In genomic region chr4:148391714-148392310, GRCm38 (mm10) we compare ENCODE assay signal across 18 mouse cellular contexts. TPM values are rescaled to one million over a fixed set of nuclear protein-coding genes. Genes with fewer than 3 reads are reported as not detected.
DNase-seq lines count a peak whose midpoint lies in the region; ATAC-seq and TF ChIP-seq lines count a peak whose summit lies in the region.
"Had no signal": no experiment of that assay in that cellular context is flagged by ENCODE, and none has a peak within 500 bp of the region (broad histone marks: within the 10 kb centered on the region; RNA-seq: fewer than 3 reads in every experiment).

No protein-coding gene starts in this region.

- H3K36me3 ChIP-seq in forebrain, postnatal 0 days (ENCODE audit: insufficient read depth): no peaks in the 10 kb centered on the region
- no peaks in the 10 kb centered on the region for H3K36me3 ChIP-seq in midbrain, embryonic 10.5 days
- H3K36me3 ChIP-seq in neural tube, embryonic 14.5 days (ENCODE audit: control insufficient read depth, insufficient read depth, low read length): no peaks in the 10 kb centered on the region
- H3K36me3 ChIP-seq: embryonic facial prominence, embryonic 15.5 days; G1E; limb, embryonic 10.5 days had no signal

- WGBS in forebrain, postnatal 0 days: 58% methylated on average over 21 of the region's 21 CpGs
- 75% methylated on average over 21 of the region's 21 CpGs for WGBS in midbrain, embryonic 10.5 days
- 26% methylated on average over 21 of the region's 21 CpGs for WGBS in neural tube, embryonic 14.5 days

- H3K4me2 ChIP-seq in forebrain, postnatal 0 days (ENCODE audit: low read depth): 0 out of 2 replicates have a peak overlapping the region, but pooled peaks have one; percentile 17
- peak overlapping the region; percentile 31; the same call in 1 of the 2 replicates for H3K4me2 ChIP-seq in neural tube, embryonic 14.5 days (ENCODE audit: low read depth, low read length)
- H3K4me2 ChIP-seq: embryonic facial prominence, embryonic 15.5 days had no signal

- DNase-seq in retina, postnatal 1 day: peak; percentile 28
- no peak for DNase-seq in retina, embryonic 14.5 days (ENCODE audit: low spot score)
- peak; percentile 61 for DNase-seq in forebrain, postnatal 0 days
- no peak for DNase-seq in midbrain, embryonic 10.5 days (ENCODE audit: low spot score)
- no peak for DNase-seq in kidney, adult 18-20 months
- no peak for DNase-seq in kidney, adult 11 months
- DNase-seq: adrenal gland, postnatal 25 days; B cell, adult 2 months; cerebellum, adult 11-12 months; gastrocnemius, postnatal 36 days; kidney, postnatal 10 days; layer of hippocampus, postnatal 36 days had no signal

- no peak overlapping the region for H3K4me3 ChIP-seq in forebrain, postnatal 0 days (ENCODE audit: low read depth, low read length)
- 0 out of 2 replicates have a peak overlapping the region, but pooled peaks have one; percentile 0 for H3K4me3 ChIP-seq in midbrain, embryonic 10.5 days
- H3K4me3 ChIP-seq in neural tube, embryonic 14.5 days (ENCODE audit: low read depth, low read length): no peak overlapping the region
- H3K4me3 ChIP-seq: embryonic facial prominence, embryonic 15.5 days; limb, embryonic 10.5 days had no signal

- no peaks in the 10 kb centered on the region for H3K9me3 ChIP-seq in forebrain, postnatal 0 days (ENCODE audit: low read length)
- 0 out of 2 replicates have a peak, but pooled peaks cover 3% of the 10 kb centered on the region for H3K9me3 ChIP-seq in midbrain, embryonic 10.5 days (replicated peaks)
- no peaks in the 10 kb centered on the region for H3K9me3 ChIP-seq in neural tube, embryonic 14.5 days (ENCODE audit: control insufficient read depth, low read length)
- H3K9me3 ChIP-seq: embryonic facial prominence, embryonic 15.5 days; G1E; limb, embryonic 10.5 days had no signal

- ATAC-seq in forebrain, postnatal 0 days: peak; percentile 36; the same call in 1 of the 2 replicates
- ATAC-seq in neural tube, embryonic 14.5 days (ENCODE audit: low read depth): peak; percentile 59
- no peak for ATAC-seq in inflammation-experienced regulatory T-cells, adult 6 months

- H3K27me3 ChIP-seq in forebrain, postnatal 0 days (ENCODE audit: insufficient read depth, low read length): no peaks in the 10 kb centered on the region
- peaks cover 10% of the 10 kb centered on the region; the same call in 1 of the 2 replicates for H3K27me3 ChIP-seq in midbrain, embryonic 10.5 days (ENCODE audit: low read depth, poor library complexity, severe bottlenecking)
- no peaks in the 10 kb centered on the region for H3K27me3 ChIP-seq in neural tube, embryonic 14.5 days (ENCODE audit: control insufficient read depth, insufficient read depth, low read length)
- H3K27me3 ChIP-seq: embryonic facial prominence, embryonic 15.5 days had no signal

- H3K9ac ChIP-seq in forebrain, postnatal 0 days: no peak overlapping the region
- peak overlapping the region; percentile 34; the same call in 1 of the 2 replicates for H3K9ac ChIP-seq in neural tube, embryonic 14.5 days (replicated peaks; ENCODE audit: low read depth, low read length)
- H3K9ac ChIP-seq: embryonic facial prominence, embryonic 15.5 days; liver, embryonic 14.5 days had no signal

- H3K27ac ChIP-seq in forebrain, postnatal 0 days (ENCODE audit: low read depth, low read length): no peak overlapping the region
- peak overlapping the region; percentile 76 for H3K27ac ChIP-seq in midbrain, embryonic 10.5 days (replicated peaks)
- H3K27ac ChIP-seq in neural tube, embryonic 14.5 days (ENCODE audit: low read depth, low read length): peak overlapping the region; percentile 81
- H3K27ac ChIP-seq: embryonic facial prominence, embryonic 15.5 days; liver, embryonic 14.5 days had no signal

- TF ChIP-seq CTCF in forebrain, postnatal 0 days (IDR thresholded peaks at IDR 0.05; ENCODE audit: low read depth): no peak

- H3K4me1 ChIP-seq in forebrain, postnatal 0 days (ENCODE audit: insufficient read depth): no peaks in the 10 kb centered on the region
- H3K4me1 ChIP-seq in midbrain, embryonic 10.5 days: peaks cover 63% of the 10 kb centered on the region
- peaks cover 14% of the 10 kb centered on the region for H3K4me1 ChIP-seq in neural tube, embryonic 14.5 days (ENCODE audit: control insufficient read depth, insufficient read depth, low read length)
- H3K4me1 ChIP-seq: embryonic facial prominence, embryonic 15.5 days had no signal

RNA-seq across cellular contexts. Expression of gene Ubiad1, which starts 52.8 kb away (rescaled TPM):
- 13.6 and 18.7 TPM in 2 replicates for total RNA-seq in forebrain, postnatal 0 days (2014; rRNA removed)
- polyA plus RNA-seq in forebrain, postnatal 0 days (2015; fragmentation: Nextera tagmentation; extraction: Ambion mirVana): 11.7 and 12.2 TPM in 2 replicates
- polyA plus RNA-seq in midbrain, embryonic 10.5 days (2016; fragmentation: Nextera tagmentation; extraction: Ambion mirVana): 26.2 and 28.3 TPM in 2 replicates
- polyA plus RNA-seq in neural tube, embryonic 14.5 days (2014; fragmentation: Nextera tagmentation; extraction: Ambion mirVana): 13.3 and 13.4 TPM in 2 replicates
- 1 to 10 TPM; 8.6 to 9.2 (median 8.7) TPM for polyA plus RNA-seq in inflammation-experienced regulatory T-cells, adult 6 months (2017; shearing (Covaris generic))

RNA-seq across cellular contexts. Expression of gene Mtor, which starts 56.6 kb away (rescaled TPM):
- total RNA-seq in forebrain, postnatal 0 days (2014; rRNA removed): 35.2 and 43.6 TPM in 2 replicates
- 27.7 and 28.0 TPM in 2 replicates for polyA plus RNA-seq in forebrain, postnatal 0 days (2015; fragmentation: Nextera tagmentation; extraction: Ambion mirVana)
- 20.8 and 25.6 TPM in 2 replicates for polyA plus RNA-seq in midbrain, embryonic 10.5 days (2016; fragmentation: Nextera tagmentation; extraction: Ambion mirVana)
- polyA plus RNA-seq in neural tube, embryonic 14.5 days (2014; fragmentation: Nextera tagmentation; extraction: Ambion mirVana): 33.0 and 33.7 TPM in 2 replicates
- 10 to 100 TPM; 10.1 to 13.5 (median 11.7) TPM for polyA plus RNA-seq in inflammation-experienced regulatory T-cells, adult 6 months (2017; shearing (Covaris generic))

Comparison
In these comparisons a context has a peak if more than half of its experiments do, and no peak if none do; other contexts are left out.
1. DNase-seq: peak in retina, postnatal 1 day (single experiment) and forebrain, postnatal 0 days (single experiment); none in retina, embryonic 14.5 days (single experiment), midbrain, embryonic 10.5 days (single experiment), kidney, adult 18-20 months (single experiment) and kidney, adult 11 months (single experiment).